Mouse (Mus musculus): Measurements from ENCODE around the gene Esrrb. TPM values are rescaled to one million over a fixed set of nuclear protein-coding genes. Genes with fewer than 3 reads are reported as not detected.

Gene Esrrb
- polyA plus RNA-seq, 1 experiment from 2014 or later = 2.7 TPM

- Histone ChIP-seq H3K27ac (no peak overlapping the region), H3K9ac (no peak overlapping the region), H3K27me3 (ENCODE audit: control insufficient read depth, insufficient read depth, low read length) (no peaks in the 10 kb centered on the region), H3K36me3 (replicated peaks; ENCODE audit: control insufficient read depth, insufficient read depth) (no peaks in the 10 kb centered on the region), H3K9me3 (ENCODE audit: control insufficient read depth, low read length) (no peaks in the 10 kb centered on the region), H3K4me2 (replicated peaks) (no peak overlapping the region), H3K4me3 (replicated peaks; ENCODE audit: low read length) (no peak overlapping the region), H3K4me1 (replicated peaks; ENCODE audit: control insufficient read depth, insufficient read depth, low read length) (no peaks in the 10 kb centered on the region)
- WGBS = 77% methylated on average over 5 of the region's 5 CpGs
- DNase-seq (ENCODE audit: low spot score) (no peak), ATAC-seq (ENCODE audit: low FRiP score) (no peak)
Measured at GRCm38 (mm10) chr12:86516602-86517001, 155.7 kb downstream of the Esrrb start.

DNA sequence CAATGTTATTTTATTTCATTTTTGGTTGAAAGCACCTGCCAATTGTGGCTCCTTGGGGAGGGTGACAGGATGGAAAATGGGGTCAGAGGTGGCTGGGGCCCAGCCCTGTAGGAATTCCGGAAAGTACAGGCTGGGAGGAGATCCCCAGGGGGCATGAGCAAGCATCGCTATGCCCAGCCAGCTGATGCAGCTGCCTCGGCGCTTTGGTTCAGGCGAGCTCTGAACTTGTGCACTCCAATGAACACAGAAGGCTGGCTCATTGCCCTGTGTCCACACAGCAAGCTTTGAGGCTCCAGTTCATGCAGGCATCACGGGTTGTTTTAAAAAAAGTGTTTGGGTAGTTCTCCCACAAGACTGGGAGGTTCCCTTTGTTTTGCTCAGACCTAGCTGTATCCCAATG, 156.8 kb downstream of the Esrrb start:
- 28% methylated on average over 6 of the region's 6 CpGs for WGBS
- Histone ChIP-seq H3K27ac (no peak overlapping the region), H3K4me3 (replicated peaks; ENCODE audit: low read length) (no peak overlapping the region), H3K4me1 (replicated peaks; ENCODE audit: control insufficient read depth, insufficient read depth, low read length) (no peaks in the 10 kb centered on the region), H3K27me3 (ENCODE audit: control insufficient read depth, insufficient read depth, low read length) (no peaks in the 10 kb centered on the region), H3K9ac (no peak overlapping the region), H3K4me2 (replicated peaks) (no peak overlapping the region), H3K36me3 (replicated peaks; ENCODE audit: control insufficient read depth, insufficient read depth) (no peaks in the 10 kb centered on the region), H3K9me3 (ENCODE audit: control insufficient read depth, low read length) (no peaks in the 10 kb centered on the region)
- ATAC-seq (ENCODE audit: low FRiP score) (no peak), DNase-seq (ENCODE audit: low spot score) (no peak)

GRCm38 (mm10) chr12:86518746-86519145, 157.8 kb downstream of the Esrrb start:
- DNase-seq (ENCODE audit: low spot score) (peak; percentile 49), ATAC-seq (ENCODE audit: low FRiP score) (no peak)
- Histone ChIP-seq H3K4me3 (replicated peaks; ENCODE audit: low read length) (no peak overlapping the region), H3K27me3 (ENCODE audit: control insufficient read depth, insufficient read depth, low read length) (no peaks in the 10 kb centered on the region), H3K36me3 (replicated peaks; ENCODE audit: control insufficient read depth, insufficient read depth) (no peaks in the 10 kb centered on the region), H3K9ac (no peak overlapping the region), H3K9me3 (ENCODE audit: control insufficient read depth, low read length) (no peaks in the 10 kb centered on the region), H3K4me1 (replicated peaks; ENCODE audit: control insufficient read depth, insufficient read depth, low read length) (no peaks in the 10 kb centered on the region), H3K4me2 (replicated peaks) (no peak overlapping the region), H3K27ac (no peak overlapping the region)
- WGBS = 24% methylated on average over 18 of the region's 18 CpGs

GRCm38 (mm10) chr12:86534283-86534682, 173.4 kb downstream of the Esrrb start:
- Histone ChIP-seq H3K9me3 (ENCODE audit: control insufficient read depth, low read length) (no peaks in the 10 kb centered on the region), H3K4me2 (replicated peaks) (no peak overlapping the region), H3K27ac (no peak overlapping the region), H3K27me3 (ENCODE audit: control insufficient read depth, insufficient read depth, low read length) (no peaks in the 10 kb centered on the region), H3K36me3 (replicated peaks; ENCODE audit: control insufficient read depth, insufficient read depth) (no peaks in the 10 kb centered on the region), H3K4me1 (replicated peaks; ENCODE audit: control insufficient read depth, insufficient read depth, low read length) (no peaks in the 10 kb centered on the region), H3K4me3 (replicated peaks; ENCODE audit: low read length) (no peak overlapping the region), H3K9ac (no peak overlapping the region)
- no peak for ATAC-seq (ENCODE audit: low FRiP score)
- peak; percentile 61 for DNase-seq (ENCODE audit: low spot score)
- 64% methylated on average over 2 of the region's 2 CpGs for WGBS

- ATAC-seq (ENCODE audit: low FRiP score) = no peak
- H3K4me2 ChIP-seq (replicated peaks) = no peak overlapping the region
- H3K27me3 ChIP-seq (ENCODE audit: control insufficient read depth, insufficient read depth, low read length) = no peaks in the 10 kb centered on the region
- no peak overlapping the region for H3K27ac ChIP-seq
- H3K4me3 ChIP-seq (replicated peaks; ENCODE audit: low read length) = no peak overlapping the region
- no peaks in the 10 kb centered on the region for H3K9me3 ChIP-seq (ENCODE audit: control insufficient read depth, low read length)
- DNase-seq (ENCODE audit: low spot score) = no peak
- no peak overlapping the region for H3K9ac ChIP-seq
- H3K36me3 ChIP-seq (replicated peaks; ENCODE audit: control insufficient read depth, insufficient read depth) = no peaks in the 10 kb centered on the region
- no peaks in the 10 kb centered on the region for H3K4me1 ChIP-seq (replicated peaks; ENCODE audit: control insufficient read depth, insufficient read depth, low read length)
Measured at GRCm38 (mm10) chr12:86537799-86538198, 176.9 kb downstream of the Esrrb start.

DNA sequence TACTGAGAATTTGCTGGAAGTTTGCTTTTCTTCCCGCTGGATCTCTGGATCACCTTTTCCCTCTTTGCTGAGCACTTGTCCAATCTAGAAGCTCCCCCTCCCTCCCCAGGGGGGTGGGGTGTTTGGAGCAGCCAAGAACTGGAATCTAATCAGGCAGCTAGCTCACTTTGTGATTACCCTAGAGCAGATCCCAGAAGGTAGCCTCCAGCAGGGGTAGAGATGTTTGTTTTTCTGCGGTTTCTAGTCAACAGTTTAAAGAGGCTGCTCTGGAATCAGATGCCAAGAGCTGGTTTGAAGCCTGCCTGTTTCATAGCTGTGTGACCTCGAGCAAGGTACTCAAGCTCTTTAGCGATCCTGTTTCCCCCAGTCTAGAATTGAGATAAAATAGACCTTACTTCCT, 177.8 kb downstream of the Esrrb start:
- 78% methylated on average over 4 of the region's 4 CpGs for WGBS
- Histone ChIP-seq H3K9me3 (ENCODE audit: control insufficient read depth, low read length) (no peaks in the 10 kb centered on the region), H3K27me3 (ENCODE audit: control insufficient read depth, insufficient read depth, low read length) (no peaks in the 10 kb centered on the region), H3K27ac (no peak overlapping the region), H3K9ac (no peak overlapping the region), H3K36me3 (replicated peaks; ENCODE audit: control insufficient read depth, insufficient read depth) (no peaks in the 10 kb centered on the region), H3K4me1 (replicated peaks; ENCODE audit: control insufficient read depth, insufficient read depth, low read length) (no peaks in the 10 kb centered on the region), H3K4me2 (replicated peaks) (no peak overlapping the region), H3K4me3 (replicated peaks; ENCODE audit: low read length) (no peak overlapping the region)
- DNase-seq (ENCODE audit: low spot score) (no peak), ATAC-seq (ENCODE audit: low FRiP score) (no peak)

GRCm38 (mm10) chr12:86539511-86539910, 178.6 kb downstream of the Esrrb start:
- Histone ChIP-seq H3K4me2 (replicated peaks) (no peak overlapping the region), H3K27me3 (ENCODE audit: control insufficient read depth, insufficient read depth, low read length) (no peaks in the 10 kb centered on the region), H3K36me3 (replicated peaks; ENCODE audit: control insufficient read depth, insufficient read depth) (no peaks in the 10 kb centered on the region), H3K27ac (no peak overlapping the region), H3K4me1 (replicated peaks; ENCODE audit: control insufficient read depth, insufficient read depth, low read length) (no peaks in the 10 kb centered on the region), H3K9ac (no peak overlapping the region), H3K4me3 (replicated peaks; ENCODE audit: low read length) (no peak overlapping the region), H3K9me3 (ENCODE audit: control insufficient read depth, low read length) (no peaks in the 10 kb centered on the region)
- ATAC-seq (ENCODE audit: low FRiP score) (no peak), DNase-seq (ENCODE audit: low spot score) (no peak)
- WGBS = 68% methylated on average over 4 of the region's 4 CpGs

DNA sequence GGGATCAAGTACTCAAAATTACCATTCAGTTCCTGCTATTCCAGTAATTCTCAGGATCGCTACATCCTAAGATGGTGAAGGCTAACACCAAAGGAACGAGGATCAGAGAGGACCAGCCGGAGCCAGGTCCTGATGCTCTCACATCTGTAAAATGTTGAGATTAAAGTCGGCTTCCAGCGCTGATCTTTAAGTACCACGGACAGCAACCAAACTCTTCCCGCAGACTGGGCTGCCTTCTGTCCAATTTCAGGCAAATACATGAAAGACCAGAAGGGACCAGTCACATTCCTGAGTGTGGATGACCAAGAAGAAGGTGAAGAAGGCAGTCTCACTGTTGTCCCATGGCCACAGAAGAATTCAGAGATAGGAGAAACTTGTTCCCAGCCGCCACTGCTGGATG, 186.9 kb downstream of the Esrrb start:
- no peak for ATAC-seq (ENCODE audit: low FRiP score)
- no peaks in the 10 kb centered on the region for H3K27me3 ChIP-seq (ENCODE audit: control insufficient read depth, insufficient read depth, low read length)
- no peak overlapping the region for H3K9ac ChIP-seq
- no peaks in the 10 kb centered on the region for H3K36me3 ChIP-seq (replicated peaks; ENCODE audit: control insufficient read depth, insufficient read depth)
- no peak overlapping the region for H3K4me2 ChIP-seq (replicated peaks)
- WGBS = 31% methylated on average over 8 of the region's 8 CpGs
- no peaks in the 10 kb centered on the region for H3K4me1 ChIP-seq (replicated peaks; ENCODE audit: control insufficient read depth, insufficient read depth, low read length)
- H3K9me3 ChIP-seq (ENCODE audit: control insufficient read depth, low read length) = no peaks in the 10 kb centered on the region
- H3K4me3 ChIP-seq (replicated peaks; ENCODE audit: low read length) = no peak overlapping the region
- DNase-seq (ENCODE audit: low spot score) = no peak
- H3K27ac ChIP-seq = no peak overlapping the region

DNA sequence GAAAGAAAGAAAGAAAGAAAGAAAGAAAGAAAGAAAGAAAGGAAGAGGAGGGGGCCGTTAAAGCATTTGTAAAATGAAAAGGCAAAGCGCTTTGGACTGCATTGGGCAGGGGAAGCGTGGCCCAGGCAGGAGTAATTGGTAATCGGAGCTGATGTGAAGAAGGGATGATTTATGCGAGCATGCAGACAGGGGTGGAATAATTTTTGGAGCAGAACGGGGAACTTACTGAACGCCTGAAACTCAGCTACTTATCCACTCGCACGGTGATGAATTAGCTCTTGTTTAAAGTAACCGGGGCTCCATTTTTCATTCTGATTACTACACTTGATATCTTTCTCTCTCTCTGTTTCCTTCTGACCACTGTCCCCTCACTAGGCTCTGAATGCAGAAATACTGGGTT, 192.1 kb downstream of the Esrrb start:
- Histone ChIP-seq H3K9me3 (ENCODE audit: control insufficient read depth, low read length) (no peaks in the 10 kb centered on the region), H3K4me3 (replicated peaks; ENCODE audit: low read length) (no peak overlapping the region), H3K4me1 (replicated peaks; ENCODE audit: control insufficient read depth, insufficient read depth, low read length) (no peaks in the 10 kb centered on the region), H3K27me3 (ENCODE audit: control insufficient read depth, insufficient read depth, low read length) (no peaks in the 10 kb centered on the region), H3K36me3 (replicated peaks; ENCODE audit: control insufficient read depth, insufficient read depth) (no peaks in the 10 kb centered on the region), H3K27ac (no peak overlapping the region), H3K9ac (no peak overlapping the region), H3K4me2 (replicated peaks) (no peak overlapping the region)
- DNase-seq (ENCODE audit: low spot score) (no peak), ATAC-seq (ENCODE audit: low FRiP score) (no peak)
- 46% methylated on average over 10 of the region's 10 CpGs for WGBS

- no peak for ATAC-seq (ENCODE audit: low FRiP score)
- DNase-seq (ENCODE audit: low spot score) = no peak
- Histone ChIP-seq H3K4me2 (replicated peaks) (no peak overlapping the region), H3K27me3 (ENCODE audit: control insufficient read depth, insufficient read depth, low read length) (no peaks in the 10 kb centered on the region), H3K4me1 (replicated peaks; ENCODE audit: control insufficient read depth, insufficient read depth, low read length) (no peaks in the 10 kb centered on the region), H3K36me3 (replicated peaks; ENCODE audit: control insufficient read depth, insufficient read depth) (no peaks in the 10 kb centered on the region), H3K9me3 (ENCODE audit: control insufficient read depth, low read length) (no peaks in the 10 kb centered on the region), H3K9ac (no peak overlapping the region), H3K4me3 (replicated peaks; ENCODE audit: low read length) (no peak overlapping the region), H3K27ac (no peak overlapping the region)
- WGBS = 46% methylated on average over 10 of the region's 10 CpGs
Measured at GRCm38 (mm10) chr12:86556796-86557517, 196.0 kb downstream of the Esrrb start.
